Mouse (Mus musculus): ENCODE measurements around the gene Cdr2.

GRCm38 (mm10) chr7:121020277-121020676, 38.2 kb upstream of the Cdr2 start:
- TF ChIP-seq TAL1 (IDR thresholded peaks at IDR 0.05; ENCODE audit: low read length) (no peak), GATA1 (IDR thresholded peaks at IDR 0.05; ENCODE audit: low read length) (no peak)

Measured in erythroblast, embryonic 14.5 days (primary cell).